Mouse (Mus musculus): ENCODE measurements at regions not wholly inside any gene's neighbourhood (a gene's known extent, or its start where the extent isn't known, plus 50 kb on each side); places are given as distances from the start of the nearest gene placed in this dataset.

- TF ChIP-seq MYOG (IDR thresholded peaks at IDR 0.05; ENCODE audit: control insufficient read depth, extremely low read depth, insufficient read length) (no peak), CTCF (IDR thresholded peaks at IDR 0.05; ENCODE audit: control insufficient read depth, insufficient read depth, insufficient read length) (no peak), USF1 (IDR thresholded peaks at IDR 0.05; ENCODE audit: low read depth) (no peak), MAX (IDR thresholded peaks at IDR 0.05) (no peak), CEBPB (IDR thresholded peaks at IDR 0.05; ENCODE audit: low read depth) (no peak), MYOD1 (IDR thresholded peaks at IDR 0.05; ENCODE audit: control insufficient read depth, insufficient read length, low read depth) (no peak), FOSL1 (IDR thresholded peaks at IDR 0.05; ENCODE audit: insufficient read depth, low read length, poor library complexity, severe bottlenecking) (no peak)
Observed at GRCm38 (mm10) chr6:112210238-112210950, 63.2 kb upstream of the Lmcd1 start.

All from C2C12 (cell line).